12 mouse cellular contexts compared by ENCODE assay signal in genomic region chr19:55456325-55457091, GRCm38 (mm10).
DNase-seq lines count a peak whose midpoint lies in the region; ATAC-seq and TF ChIP-seq lines count a peak whose summit lies in the region.
"Had no signal": no experiment of that assay in that cellular context is flagged by ENCODE, and none has a peak within 500 bp of the region (broad histone marks: within the 10 kb centered on the region; RNA-seq: fewer than 3 reads in every experiment).

No protein-coding gene starts in this region.

- no peak for TF ChIP-seq CTCF in kidney, adult 2 months (conservative IDR thresholded peaks at IDR 0.05; ENCODE audit: insufficient read depth, insufficient read length, low read depth, low read length)

- H3K9ac ChIP-seq in kidney, embryonic 15.5 days, result no peak overlapping the region
- no peak overlapping the region for H3K9ac ChIP-seq in embryonic facial prominence, embryonic 12.5 days
- H3K9ac ChIP-seq in limb, embryonic 13.5 days, result peak overlapping the region; percentile 35

- H3K27ac ChIP-seq in kidney, embryonic 15.5 days, result no peak overlapping the region
- H3K27ac ChIP-seq in kidney, adult 2 months (ENCODE audit: insufficient read depth, low read depth, low read length), result no peak overlapping the region
- H3K27ac ChIP-seq in embryonic facial prominence, embryonic 12.5 days, result no peak overlapping the region
- H3K27ac ChIP-seq in limb, embryonic 13.5 days, result no peak overlapping the region

- peaks cover 10% of the 10 kb centered on the region for H3K4me1 ChIP-seq in kidney, embryonic 15.5 days
- no peaks in the 10 kb centered on the region for H3K4me1 ChIP-seq in kidney, adult 2 months (ENCODE audit: control insufficient read depth, insufficient read depth, low read length)
- peaks cover 11% of the 10 kb centered on the region for H3K4me1 ChIP-seq in embryonic facial prominence, embryonic 12.5 days
- peaks cover 23% of the 10 kb centered on the region for H3K4me1 ChIP-seq in limb, embryonic 13.5 days

- no peaks in the 10 kb centered on the region for H3K36me3 ChIP-seq in kidney, embryonic 15.5 days
- H3K36me3 ChIP-seq in kidney, adult 2 months (ENCODE audit: control insufficient read depth, insufficient read depth, low read length), result no peaks in the 10 kb centered on the region
- no peaks in the 10 kb centered on the region for H3K36me3 ChIP-seq in embryonic facial prominence, embryonic 12.5 days
- no peaks in the 10 kb centered on the region for H3K36me3 ChIP-seq in limb, embryonic 13.5 days

- H3K4me2 ChIP-seq in kidney, embryonic 15.5 days, result peak overlapping the region; percentile 48
- H3K4me2 ChIP-seq in embryonic facial prominence, embryonic 12.5 days (replicated peaks), result peak overlapping the region; percentile 8; the same call in 1 of the 2 replicates
- peak overlapping the region; percentile 53 for H3K4me2 ChIP-seq in limb, embryonic 13.5 days (replicated peaks)

- H3K4me3 ChIP-seq in kidney, embryonic 15.5 days (replicated peaks), result peak overlapping the region; percentile 4; the same call in 1 of the 2 replicates
- no peak overlapping the region for H3K4me3 ChIP-seq in kidney, adult 2 months (ENCODE audit: insufficient read depth, low read depth, low read length)
- no peak overlapping the region for H3K4me3 ChIP-seq in embryonic facial prominence, embryonic 12.5 days
- no peak overlapping the region for H3K4me3 ChIP-seq in limb, embryonic 13.5 days
- H3K4me3 ChIP-seq: megakaryocyte, embryonic 14.5 days had no signal

- 21% methylated on average over 21 of the region's 21 CpGs for WGBS in kidney, embryonic 15.5 days
- 59% methylated on average over 21 of the region's 21 CpGs for WGBS in kidney, adult 2 months
- 55% methylated on average over 21 of the region's 21 CpGs for WGBS in embryonic facial prominence, embryonic 12.5 days
- 25% methylated on average over 21 of the region's 21 CpGs for WGBS in limb, embryonic 13.5 days

- H3K27me3 ChIP-seq in kidney, embryonic 15.5 days, result no peaks in the 10 kb centered on the region
- no peaks in the 10 kb centered on the region for H3K27me3 ChIP-seq in kidney, adult 2 months (replicated peaks; ENCODE audit: control insufficient read depth, insufficient read depth, low read length)
- no peaks in the 10 kb centered on the region for H3K27me3 ChIP-seq in embryonic facial prominence, embryonic 12.5 days
- no peaks in the 10 kb centered on the region for H3K27me3 ChIP-seq in limb, embryonic 13.5 days
- H3K27me3 ChIP-seq: megakaryocyte, embryonic 14.5 days had no signal

- H3K9me3 ChIP-seq in kidney, embryonic 15.5 days (replicated peaks), result no peaks in the 10 kb centered on the region
- H3K9me3 ChIP-seq in embryonic facial prominence, embryonic 12.5 days, result no peaks in the 10 kb centered on the region
- no peaks in the 10 kb centered on the region for H3K9me3 ChIP-seq in limb, embryonic 13.5 days
- H3K9me3 ChIP-seq: G1E; megakaryocyte, embryonic 14.5 days had no signal

- peak; percentile 22 for DNase-seq in embryo, embryonic 9.5 days (ENCODE audit: extremely low spot score)
- no peak for DNase-seq in embryo, embryonic 10 days (ENCODE audit: low spot score)
- DNase-seq in kidney, adult 2 months, result no peak
- no peak for DNase-seq in layer of hippocampus, adult 9-10 months (ENCODE audit: low spot score)
- no peak for DNase-seq in cerebellum, adult 11 months
- DNase-seq: gastrocnemius, postnatal 25 days; liver had no signal

- ATAC-seq in kidney, embryonic 15.5 days (replicated peaks; ENCODE audit: low FRiP score), result no peak; the same call in 1 of the 2 replicates
- no peak for ATAC-seq in embryonic facial prominence, embryonic 12.5 days (ENCODE audit: insufficient number of reproducible peaks, insufficient read depth, low FRiP score, low TSS enrichment)
- peak; percentile 75 for ATAC-seq in limb, embryonic 13.5 days (ENCODE audit: low FRiP score, low read depth)

- no peak for TF ChIP-seq POLR2A in kidney, adult 2 months (IDR thresholded peaks at IDR 0.05; ENCODE audit: low read depth, low read length)
